Comparison of ENCODE assay signal across 8 mouse cellular contexts in the genomic region with DNA sequence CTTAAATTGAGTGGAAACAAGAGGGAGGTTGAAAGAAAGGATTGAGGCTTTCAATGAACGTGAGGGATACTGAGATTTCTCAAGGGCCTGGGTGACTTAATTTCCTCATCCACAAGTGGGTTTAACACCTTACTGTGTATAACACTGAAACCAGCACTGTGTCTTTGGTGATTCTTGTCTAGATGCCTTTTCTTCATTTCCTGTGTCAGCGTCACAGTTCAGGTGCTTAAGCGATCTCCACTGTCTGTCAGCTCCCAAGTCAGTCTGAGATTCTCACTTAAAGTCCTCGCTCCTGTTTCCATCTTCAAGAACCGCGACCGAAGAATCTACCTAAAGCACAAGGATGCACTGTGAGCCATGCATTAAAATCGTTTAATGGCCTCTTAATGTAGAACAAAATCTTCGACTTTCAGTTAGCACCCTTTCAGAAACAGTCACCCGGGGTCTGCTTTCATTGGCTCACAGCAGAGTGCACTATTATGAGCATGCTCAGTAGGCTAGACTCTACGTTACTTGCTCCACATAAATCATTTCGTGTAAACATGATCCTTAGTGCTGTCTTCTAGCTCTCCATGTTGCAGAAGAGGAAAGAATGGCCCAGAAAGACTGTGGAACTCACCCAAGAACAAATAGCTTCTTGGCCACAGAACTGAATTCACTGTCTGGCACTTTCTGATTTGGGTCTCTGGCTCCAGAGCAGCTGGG. TPM values are rescaled to one million over a fixed set of nuclear protein-coding genes. Genes with fewer than 3 reads are reported as not detected.
DNase-seq lines count a peak whose midpoint lies in the region; ATAC-seq and TF ChIP-seq lines count a peak whose summit lies in the region.

No protein-coding gene starts in this region.

- H3K4me1 ChIP-seq in hindbrain, embryonic 12.5 days, result peaks cover 22% of the 10 kb centered on the region
- 0 out of 2 replicates have a peak, but pooled peaks cover 1% of the 10 kb centered on the region for H3K4me1 ChIP-seq in hindbrain, embryonic 11.5 days (replicated peaks; ENCODE audit: control insufficient read depth, insufficient read depth, low read length)
- H3K4me1 ChIP-seq in testis, adult 2 months (ENCODE audit: control insufficient read depth, insufficient read depth, low read length), result peaks cover 4% of the 10 kb centered on the region; the same call in 1 of the 2 replicates
- H3K4me1 ChIP-seq in limb, embryonic 15.5 days, result peaks cover 26% of the 10 kb centered on the region
- no peaks in the 10 kb centered on the region for H3K4me1 ChIP-seq in liver, embryonic 12.5 days

- H3K4me2 ChIP-seq in hindbrain, embryonic 12.5 days (replicated peaks), result peak overlapping the region; percentile 86; the same call in 1 of the 2 replicates
- H3K4me2 ChIP-seq in hindbrain, embryonic 11.5 days (replicated peaks; ENCODE audit: low read depth, low read length), result no peak overlapping the region
- peak overlapping the region; percentile 91; the same call in 1 of the 2 replicates for H3K4me2 ChIP-seq in limb, embryonic 15.5 days
- no peak overlapping the region for H3K4me2 ChIP-seq in liver, embryonic 12.5 days

- 77% methylated on average over 12 of the region's 12 CpGs for WGBS in hindbrain, embryonic 12.5 days
- 80% methylated on average over 12 of the region's 12 CpGs for WGBS in hindbrain, embryonic 11.5 days
- 70% methylated on average over 12 of the region's 12 CpGs for WGBS in limb, embryonic 15.5 days
- WGBS in liver, embryonic 12.5 days (ENCODE audit: insufficient replicate concordance), result 54% methylated on average over 12 of the region's 12 CpGs

- no peaks in the 10 kb centered on the region for H3K27me3 ChIP-seq in hindbrain, embryonic 12.5 days
- no peaks in the 10 kb centered on the region for H3K27me3 ChIP-seq in hindbrain, embryonic 11.5 days (ENCODE audit: control insufficient read depth, insufficient read depth, low read length)
- no peaks in the 10 kb centered on the region; the same call in none of the 2 replicates for H3K27me3 ChIP-seq in testis, adult 2 months (ENCODE audit: control insufficient read depth, insufficient read depth, low read length)
- no peaks in the 10 kb centered on the region for H3K27me3 ChIP-seq in limb, embryonic 15.5 days
- H3K27me3 ChIP-seq in liver, embryonic 12.5 days (replicated peaks), result peaks cover 61% of the 10 kb centered on the region

- 0 out of 2 replicates have a peak overlapping the region, but pooled peaks have one; percentile 2 for H3K27ac ChIP-seq in hindbrain, embryonic 12.5 days
- no peak overlapping the region for H3K27ac ChIP-seq in hindbrain, embryonic 11.5 days (ENCODE audit: low read depth, low read length)
- H3K27ac ChIP-seq in testis, adult 2 months (ENCODE audit: control insufficient read depth, insufficient read depth, low read depth, low read length), result peak overlapping the region; percentile 17
- H3K27ac ChIP-seq in limb, embryonic 15.5 days, result peak overlapping the region; percentile 88
- H3K27ac ChIP-seq in liver, embryonic 12.5 days, result no peak overlapping the region

- no peak for ATAC-seq in hindbrain, embryonic 12.5 days (ENCODE audit: low FRiP score)
- ATAC-seq in hindbrain, embryonic 11.5 days (ENCODE audit: low FRiP score), result no peak
- ATAC-seq in limb, embryonic 15.5 days (ENCODE audit: insufficient number of reproducible peaks, low FRiP score, low TSS enrichment, low read depth), result no peak
- no peak for ATAC-seq in liver, embryonic 12.5 days

- TF ChIP-seq CTCF in testis, adult 2 months (IDR thresholded peaks at IDR 0.05; ENCODE audit: control insufficient read depth, insufficient read depth, insufficient replicate concordance, low read depth, low read length), result no peak

- H3K4me3 ChIP-seq in hindbrain, embryonic 12.5 days, result no peak overlapping the region
- H3K4me3 ChIP-seq in hindbrain, embryonic 11.5 days (ENCODE audit: low read depth, low read length), result no peak overlapping the region
- no peak overlapping the region for H3K4me3 ChIP-seq in testis, adult 2 months (ENCODE audit: control insufficient read depth, low read depth, low read length)
- no peak overlapping the region for H3K4me3 ChIP-seq in limb, embryonic 15.5 days
- no peak overlapping the region for H3K4me3 ChIP-seq in liver, embryonic 12.5 days

- H3K9ac ChIP-seq in hindbrain, embryonic 12.5 days, result no peak overlapping the region
- H3K9ac ChIP-seq in hindbrain, embryonic 11.5 days (ENCODE audit: low read depth, low read length), result no peak overlapping the region
- no peak overlapping the region for H3K9ac ChIP-seq in limb, embryonic 15.5 days
- H3K9ac ChIP-seq in liver, embryonic 12.5 days, result no peak overlapping the region

- DNase-seq in hindbrain, embryonic 11.5 days (ENCODE audit: low spot score), result no peak
- DNase-seq in testis, postnatal 10 days (ENCODE audit: low spot score), result no peak
- DNase-seq in cerebellum, adult 11-12 months, result no peak
- DNase-seq in urinary bladder, postnatal 4 days (ENCODE audit: low spot score in 2 of 2), result no peak

- no peaks in the 10 kb centered on the region for H3K36me3 ChIP-seq in hindbrain, embryonic 12.5 days
- no peaks in the 10 kb centered on the region for H3K36me3 ChIP-seq in hindbrain, embryonic 11.5 days (ENCODE audit: control insufficient read depth, insufficient read depth, low read length)
- H3K36me3 ChIP-seq in testis, adult 2 months (ENCODE audit: control insufficient read depth, insufficient read depth, low read length), result no peaks in the 10 kb centered on the region
- no peaks in the 10 kb centered on the region for H3K36me3 ChIP-seq in limb, embryonic 15.5 days
- no peaks in the 10 kb centered on the region for H3K36me3 ChIP-seq in liver, embryonic 12.5 days

- TF ChIP-seq POLR2A in testis, adult 2 months (IDR thresholded peaks at IDR 0.05; ENCODE audit: control insufficient read depth, low read depth, low read length), result no peak

- H3K9me3 ChIP-seq in hindbrain, embryonic 12.5 days (replicated peaks), result no peaks in the 10 kb centered on the region
- H3K9me3 ChIP-seq in hindbrain, embryonic 11.5 days (ENCODE audit: control insufficient read depth, low read length), result no peaks in the 10 kb centered on the region
- H3K9me3 ChIP-seq in limb, embryonic 15.5 days, result no peaks in the 10 kb centered on the region
- no peaks in the 10 kb centered on the region for H3K9me3 ChIP-seq in liver, embryonic 12.5 days (replicated peaks)

RNA-seq across cellular contexts. Expression of a gene that starts 1.2 kb away (rescaled TPM):
- 38.7 and 40.0 TPM in 2 replicates for polyA plus RNA-seq in hindbrain, embryonic 12.5 days (2016; fragmentation: Nextera tagmentation; extraction: Ambion mirVana)
- polyA plus RNA-seq in hindbrain, embryonic 11.5 days (2014; fragmentation: Nextera tagmentation; extraction: Ambion mirVana), result 32.7 and 34.1 TPM in 2 replicates
- polyA plus RNA-seq in testis, adult 2 months (2012; rRNA removed), result 3.6 and 4.2 TPM in 2 replicates
- 13.6 and 13.7 TPM in 2 replicates for polyA plus RNA-seq in limb, embryonic 15.5 days (2015; fragmentation: Nextera tagmentation; extraction: Ambion mirVana)
- polyA plus RNA-seq in liver, embryonic 12.5 days (2016; fragmentation: Nextera tagmentation; extraction: Ambion mirVana), result 7.5 and 7.9 TPM in 2 replicates

Comparison
In these comparisons a context has a peak if more than half of its experiments do, and no peak if none do; other contexts are left out.
1. H3K27ac ChIP-seq: peak in hindbrain, embryonic 12.5 days (single experiment), testis, adult 2 months (single experiment) and limb, embryonic 15.5 days (single experiment); none in hindbrain, embryonic 11.5 days (single experiment) and liver, embryonic 12.5 days (single experiment).
2. H3K4me2 ChIP-seq: peak in hindbrain, embryonic 12.5 days (single experiment) and limb, embryonic 15.5 days (single experiment); none in hindbrain, embryonic 11.5 days (single experiment) and liver, embryonic 12.5 days (single experiment).